Mouse (Mus musculus) embryonic facial prominence, embryonic 14.5 days (tissue): ENCODE measurements around the gene Cxcl9. TPM values are rescaled to one million over a fixed set of nuclear protein-coding genes. Genes with fewer than 3 reads are reported as not detected.
"Not testable (repeated sequence)": the region's sequence is repeated elsewhere in the genome, so short reads cannot be mapped to it uniquely, and the experiment has no call there.

Experiments used
- ATAC-seq: fragments of 200-750 bp; cut with Nextera tagmentation; 2 replicates; pipeline ENCODE4 v1.8.0; 2017; ENCODE audit warnings: low read depth, moderate number of reproducible peaks, moderate TSS enrichment
- DNase-seq: peaks from one replicate; pipeline ENCODE4 v3.0.0-alpha.2; 2015; ENCODE audit warnings: low spot score
- H3K27ac ChIP-seq: fragments of 300-500 bp; sonication (generic); replicated peaks from 2 replicates; pipeline ENCODE4 v1.5.1; 2014; ENCODE audit warnings: low read depth, mild to moderate bottlenecking, low read length, moderate library complexity
- H3K27me3 ChIP-seq: fragments of 300-500 bp; sonication (generic); replicated peaks from 2 replicates; pipeline ENCODE4 v1.6.1; 2014; ENCODE audit warnings: low read length; ENCODE audit not compliant: control insufficient read depth, insufficient read depth
- H3K36me3 ChIP-seq: fragments of 300-500 bp; sonication (generic); 2 replicates; pipeline ENCODE4 v1.6.1; 2014; ENCODE audit warnings: low read length, mixed read lengths; ENCODE audit not compliant: control insufficient read depth, insufficient read depth
- H3K4me1 ChIP-seq: fragments of 300-500 bp; sonication (generic); 2 replicates; pipeline ENCODE4 v1.6.1; 2014; ENCODE audit warnings: antibody characterized with exemption, low read length; ENCODE audit not compliant: control insufficient read depth, insufficient read depth
- H3K4me2 ChIP-seq: fragments of 300-500 bp; sonication (generic); 2 replicates; pipeline ENCODE4 v1.6.1; 2014; ENCODE audit warnings: low read depth, mild to moderate bottlenecking, low read length, moderate library complexity, mixed read lengths
- H3K4me3 ChIP-seq: fragments of 300-500 bp; sonication (generic); 2 replicates; pipeline ENCODE4 v1.5.1; 2014; ENCODE audit warnings: low read depth, mild to moderate bottlenecking, low read length
- H3K9ac ChIP-seq: fragments of 300-500 bp; sonication (generic); 2 replicates; pipeline ENCODE4 v1.6.1; 2014; ENCODE audit warnings: low read depth, mild to moderate bottlenecking, low read length, moderate library complexity, mixed read lengths
- H3K9me3 ChIP-seq: fragments of 300-500 bp; sonication (generic); 2 replicates; pipeline ENCODE4 v1.6.1; 2016; ENCODE audit warnings: low read length; ENCODE audit not compliant: control insufficient read depth
- whole genome bisulfite sequencing: fragments of 180-500 bp; shearing (Covaris S2); extraction: QIAGEN DNeasy Blood & Tissue Kit; methylation state at CpG from one replicate; pipeline ENCODE4 v1.1.7; 2014; 5-methylcytosine and 5-hydroxymethylcytosine counted together
- polyA plus RNA-seq: library from polyadenylated mRNA; unstranded; fragments of >200 nt; fragmentation: Nextera tagmentation; extraction: Ambion mirVana; gene quantifications from 2 replicates; pipeline ENCODE4 v1.2.1, GENCODE M21; 2014

The Cxcl9 gene
- polyA plus RNA-seq, 1 experiment from 2014 or later = 0.21 TPM

- peak overlapping the region; percentile 21 for H3K4me3 ChIP-seq
- no peak overlapping the region for H3K27ac ChIP-seq
- no peak for ATAC-seq
- H3K9ac ChIP-seq = no peak overlapping the region; the same call in 1 of the 2 replicates
- H3K4me1 ChIP-seq = no peaks in the 10 kb centered on the region
- peak overlapping the region; percentile 45 for H3K4me2 ChIP-seq
- H3K9me3 ChIP-seq = no peaks in the 10 kb centered on the region
- H3K27me3 ChIP-seq = no peaks in the 10 kb centered on the region
- no peaks in the 10 kb centered on the region for H3K36me3 ChIP-seq
- no peak for DNase-seq
- WGBS = 29% methylated on average over 11 of the region's 11 CpGs
These were observed 25.6 kb upstream of the Cxcl9 start for GRCm38 (mm10) chr5:92353517-92353916.

- not testable (repeated sequence) for H3K4me1 ChIP-seq, H3K9me3 ChIP-seq, H3K27ac ChIP-seq, H3K4me3 ChIP-seq, DNase-seq, H3K36me3 ChIP-seq, H3K27me3 ChIP-seq, ATAC-seq, H3K4me2 ChIP-seq, H3K9ac ChIP-seq
- WGBS = 60% methylated on average over 4 of the region's 4 CpGs
These were observed 24.8 kb upstream of the Cxcl9 start for GRCm38 (mm10) chr5:92352716-92353115.

- no peaks in the 10 kb centered on the region for H3K36me3 ChIP-seq
- H3K9me3 ChIP-seq = no peaks in the 10 kb centered on the region
- ATAC-seq = no peak
- WGBS = 82% methylated on average over 7 of the region's 7 CpGs
- H3K27ac ChIP-seq = no peak overlapping the region
- H3K4me3 ChIP-seq = no peak overlapping the region
- no peaks in the 10 kb centered on the region for H3K4me1 ChIP-seq
- no peak for DNase-seq
- no peak overlapping the region for H3K9ac ChIP-seq
- H3K27me3 ChIP-seq = peaks cover 4% of the 10 kb centered on the region; the same call in 1 of the 2 replicates
- no peak overlapping the region for H3K4me2 ChIP-seq
These were observed 21.9 kb upstream of the Cxcl9 start for GRCm38 (mm10) chr5:92349731-92350130.

GRCm38 (mm10) chr5:92348794-92349413 is 21.0 kb upstream of the Cxcl9 start, which contains the start of gene Cxcl10:
TSS of gene Cxcl10 (minus strand) at chr5:92348889.
- no peaks in the 10 kb centered on the region for H3K36me3 ChIP-seq
- DNase-seq (peak; percentile 65), ATAC-seq (0 out of 2 replicates have a peak, but pooled peaks have one; percentile 41)
- peak within 1 kb of the TSS; percentile 52 for H3K4me2 ChIP-seq
- H3K27ac ChIP-seq = no peak within 1 kb of the TSS
- no peaks in the 10 kb centered on the region for H3K4me1 ChIP-seq
- no peaks in the 10 kb centered on the region for H3K9me3 ChIP-seq
- 20% methylated on average over 14 of the region's 14 CpGs for WGBS
- no peak within 1 kb of the TSS for H3K9ac ChIP-seq
- H3K4me3 ChIP-seq = peak within 1 kb of the TSS; percentile 28
- H3K27me3 ChIP-seq = peaks cover 4% of the 10 kb centered on the region; the same call in 1 of the 2 replicates

GRCm38 (mm10) chr5:92345006-92345405 is 17.1 kb upstream of the Cxcl9 start:
- Histone ChIP-seq H3K9me3 (no peaks in the 10 kb centered on the region), H3K27ac (no peak overlapping the region), H3K9ac (no peak overlapping the region), H3K27me3 (peaks cover 4% of the 10 kb centered on the region; the same call in 1 of the 2 replicates), H3K4me3 (no peak overlapping the region), H3K4me1 (no peaks in the 10 kb centered on the region), H3K4me2 (no peak overlapping the region), H3K36me3 (no peaks in the 10 kb centered on the region)
- WGBS = 84% methylated on average over 8 of the region's 8 CpGs
- DNase-seq = no peak
- no peak for ATAC-seq

GRCm38 (mm10) chr5:92340606-92341005 is 12.7 kb upstream of the Cxcl9 start:
- no peak overlapping the region for H3K4me3 ChIP-seq
- no peak overlapping the region for H3K27ac ChIP-seq
- DNase-seq (no peak), ATAC-seq (no peak)
- no peaks in the 10 kb centered on the region for H3K4me1 ChIP-seq
- no peak overlapping the region for H3K9ac ChIP-seq
- H3K36me3 ChIP-seq = no peaks in the 10 kb centered on the region
- no peak overlapping the region for H3K4me2 ChIP-seq
- no peaks in the 10 kb centered on the region for H3K9me3 ChIP-seq
- no peaks in the 10 kb centered on the region for H3K27me3 ChIP-seq
- WGBS = 78% methylated on average over 4 of the region's 4 CpGs

- WGBS = 73% methylated on average over 3 of the region's 3 CpGs
- Histone ChIP-seq H3K4me2 (no peak overlapping the region), H3K4me3 (no peak overlapping the region), H3K27me3 (no peaks in the 10 kb centered on the region), H3K9ac (no peak overlapping the region), H3K36me3 (no peaks in the 10 kb centered on the region), H3K4me1 (no peaks in the 10 kb centered on the region), H3K27ac (no peak overlapping the region), H3K9me3 (no peaks in the 10 kb centered on the region)
- no peak for ATAC-seq
- DNase-seq = no peak
These were observed 8.9 kb upstream of the Cxcl9 start for GRCm38 (mm10) chr5:92336743-92337142.

- H3K4me3 ChIP-seq = no peak overlapping the region
- H3K27ac ChIP-seq = peak overlapping the region; percentile 47
- DNase-seq = peak; percentile 94
These were observed 4.5 kb upstream of the Cxcl9 start for GRCm38 (mm10) chr5:92332359-92332840.

More at GRCm38 (mm10) chr5:92332359-92332840, 4.5 kb upstream of the Cxcl9 start:
- ATAC-seq = peak; percentile 63; the same call in 1 of the 2 replicates
- Histone ChIP-seq H3K4me2 (peak overlapping the region; percentile 10; the same call in 1 of the 2 replicates), H3K9me3 (no peaks in the 10 kb centered on the region), H3K27me3 (no peaks in the 10 kb centered on the region), H3K9ac (no peak overlapping the region), H3K36me3 (no peaks in the 10 kb centered on the region), H3K4me1 (no peaks in the 10 kb centered on the region)
- WGBS = 51% methylated on average over 9 of the region's 9 CpGs
